Mouse (Mus musculus): ENCODE measurements around the gene Tgm7.

Tgm7 gene

GRCm38 (mm10) chr2:121069506-121069905 is 40.1 kb downstream of the Tgm7 start:
- DNase-seq = no peak

- DNase-seq = no peak
Observed at GRCm38 (mm10) chr2:121067116-121067515, 42.5 kb downstream of the Tgm7 start.

- DNase-seq = no peak
Observed at GRCm38 (mm10) chr2:121061315-121061714, 48.3 kb downstream of the Tgm7 start.

- DNase-seq = no peak
Observed at GRCm38 (mm10) chr2:121057997-121058396, 51.6 kb downstream of the Tgm7 start.

GRCm38 (mm10) chr2:121055915-121056314 is 53.7 kb downstream of the Tgm7 start:
- no peak for DNase-seq

- no peak for DNase-seq
Observed at GRCm38 (mm10) chr2:121054060-121054459, 55.5 kb downstream of the Tgm7 start.

GRCm38 (mm10) chr2:121052176-121052575 is 57.4 kb downstream of the Tgm7 start:
- no peak for DNase-seq

- DNase-seq = no peak
Observed at GRCm38 (mm10) chr2:121045653-121046052, 63.9 kb downstream of the Tgm7 start.

Data from kidney, postnatal 4 days (tissue).